Mouse (Mus musculus) cerebellum, postnatal 10 days (tissue): ENCODE results near the gene Ndufb8.

ENCODE experiments used
- DNase-seq, 2 experiments: peaks; one replicate each; pipeline ENCODE4 v3.0.0; 2021; ENCODE audit warnings: mixed read lengths in 2 of 2

Gene Ndufb8

DNA sequence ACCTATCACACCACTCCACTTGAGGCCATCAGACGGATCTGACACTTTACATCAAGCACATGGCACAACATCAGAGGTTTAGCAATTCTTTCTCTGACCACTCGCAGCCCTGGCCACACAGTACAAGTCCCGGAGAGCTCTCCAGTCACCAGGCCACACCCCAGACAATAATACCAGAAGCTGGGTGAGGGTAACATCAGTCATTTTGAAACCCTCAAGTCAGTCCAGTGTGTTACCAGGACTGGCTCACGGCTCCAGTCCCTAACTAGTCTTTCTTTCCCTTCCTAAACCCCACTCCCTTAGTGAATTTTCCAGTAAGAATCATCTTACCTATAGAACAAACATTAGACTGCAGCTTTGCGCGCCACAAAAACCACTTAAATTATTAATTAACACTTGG, 25.2 kb downstream of the Ndufb8 start:
- no peak for DNase-seq

GRCm38 (mm10) chr19:44525551-44526205, 29.6 kb downstream of the Ndufb8 start:
- DNase-seq: no peak

DNA sequence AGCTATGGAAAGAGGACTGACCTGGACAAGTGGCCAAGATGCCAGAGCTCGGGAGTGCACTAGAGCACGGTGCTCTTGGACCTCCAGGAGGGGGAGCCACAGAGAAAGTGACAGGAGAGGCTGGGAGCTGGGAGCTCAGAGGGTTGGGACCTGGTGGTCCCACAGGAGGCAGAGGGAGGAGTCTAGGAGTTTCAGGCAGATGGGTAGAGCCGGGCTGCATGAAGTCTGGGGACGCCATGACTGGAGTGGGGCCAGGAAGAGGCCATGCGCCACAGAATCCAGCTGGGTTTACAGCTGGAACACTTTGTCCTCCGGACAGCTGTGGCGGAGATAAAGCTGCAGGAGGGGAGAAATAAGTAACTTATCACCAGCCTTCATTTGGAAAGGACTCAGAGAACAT, 36.1 kb downstream of the Ndufb8 start:
- DNase-seq: peak; percentile 32 to 40

DNA sequence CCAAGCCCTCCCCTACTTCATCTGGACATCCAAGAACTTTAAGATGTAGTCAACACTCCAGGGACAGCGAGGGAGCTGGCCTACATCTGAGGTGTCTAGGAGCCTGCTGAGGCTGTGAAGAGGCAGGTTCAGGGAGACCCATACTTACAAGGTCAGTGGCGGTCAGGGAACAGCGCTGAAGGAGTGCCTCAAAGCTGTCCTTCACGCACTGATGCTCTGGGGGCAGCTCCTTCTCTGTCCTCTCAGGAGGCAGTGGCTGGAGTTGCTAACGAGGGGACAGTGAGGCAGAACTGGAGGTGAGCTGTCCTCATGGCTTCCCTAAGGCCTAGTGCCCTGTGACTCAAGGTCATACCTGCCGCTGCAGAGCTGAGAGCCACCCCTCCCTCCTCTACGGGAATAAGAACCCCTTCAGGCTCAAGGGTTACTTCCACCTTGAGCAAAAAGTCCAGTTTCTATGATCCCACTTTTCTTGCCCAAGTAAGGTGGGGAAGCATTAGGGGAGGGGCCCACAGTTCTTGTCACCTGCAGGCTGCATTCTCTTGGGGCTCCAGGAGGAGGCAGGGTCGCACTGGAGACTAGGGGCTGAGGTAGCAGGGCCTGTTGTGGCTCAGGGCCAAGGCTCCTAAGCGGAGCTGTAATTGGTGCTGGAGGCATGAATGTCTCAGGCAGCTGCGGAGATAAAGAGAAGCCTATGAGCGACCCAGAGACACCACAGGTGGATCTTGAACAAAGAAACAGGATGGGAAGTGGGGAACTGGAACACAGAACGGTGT, 37.1 kb downstream of the Ndufb8 start:
- DNase-seq: peak; percentile 31

- no peak for DNase-seq
Measured at GRCm38 (mm10) chr19:44515769-44516168, 39.5 kb downstream of the Ndufb8 start.

- peak in 1 of 2 experiments; percentile 16 for DNase-seq
Measured at GRCm38 (mm10) chr19:44514521-44515451, 40.5 kb downstream of the Ndufb8 start.

- no peak for DNase-seq
Measured at GRCm38 (mm10) chr19:44513921-44514482, 41.2 kb downstream of the Ndufb8 start.

GRCm38 (mm10) chr19:44513054-44513833, 42.0 kb downstream of the Ndufb8 start:
- no peak for DNase-seq

- no peak for DNase-seq
Measured at GRCm38 (mm10) chr19:44512601-44513000, 42.6 kb downstream of the Ndufb8 start.

DNA sequence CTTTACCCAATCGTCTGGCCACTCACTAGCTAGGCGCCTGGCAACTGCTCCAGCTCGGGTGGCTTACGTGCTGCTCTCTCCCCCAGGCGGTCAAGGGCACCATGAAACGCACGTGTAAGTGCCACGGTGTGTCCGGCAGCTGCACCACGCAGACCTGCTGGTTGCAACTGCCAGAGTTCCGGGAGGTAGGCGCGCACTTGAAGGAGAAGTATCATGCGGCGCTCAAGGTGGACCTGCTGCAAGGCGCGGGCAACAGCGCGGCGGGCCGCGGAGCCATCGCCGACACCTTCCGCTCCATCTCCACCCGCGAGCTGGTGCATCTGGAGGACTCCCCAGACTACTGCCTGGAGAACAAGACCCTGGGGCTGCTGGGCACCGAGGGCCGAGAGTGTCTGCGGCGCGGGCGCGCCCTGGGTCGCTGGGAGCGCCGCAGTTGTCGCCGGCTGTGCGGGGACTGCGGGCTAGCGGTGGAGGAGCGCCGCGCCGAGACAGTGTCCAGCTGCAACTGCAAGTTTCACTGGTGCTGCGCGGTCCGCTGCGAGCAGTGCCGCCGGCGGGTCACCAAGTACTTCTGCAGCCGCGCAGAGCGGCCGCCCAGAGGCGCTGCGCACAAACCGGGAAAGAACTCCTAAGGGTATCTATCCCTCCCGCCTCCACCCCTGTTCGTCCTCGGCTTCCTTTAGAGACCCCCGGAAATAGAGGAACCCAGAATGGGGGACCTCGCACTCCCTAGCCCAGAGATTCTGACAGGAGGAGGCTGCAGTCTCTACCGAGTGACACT, 43.6 kb downstream of the Ndufb8 start:
- peak; percentile 29 to 30 for DNase-seq

- no peak for DNase-seq
Measured at GRCm38 (mm10) chr19:44510534-44511175, 44.6 kb downstream of the Ndufb8 start.

GRCm38 (mm10) chr19:44502741-44503140, 52.5 kb downstream of the Ndufb8 start:
- DNase-seq: no peak

DNA sequence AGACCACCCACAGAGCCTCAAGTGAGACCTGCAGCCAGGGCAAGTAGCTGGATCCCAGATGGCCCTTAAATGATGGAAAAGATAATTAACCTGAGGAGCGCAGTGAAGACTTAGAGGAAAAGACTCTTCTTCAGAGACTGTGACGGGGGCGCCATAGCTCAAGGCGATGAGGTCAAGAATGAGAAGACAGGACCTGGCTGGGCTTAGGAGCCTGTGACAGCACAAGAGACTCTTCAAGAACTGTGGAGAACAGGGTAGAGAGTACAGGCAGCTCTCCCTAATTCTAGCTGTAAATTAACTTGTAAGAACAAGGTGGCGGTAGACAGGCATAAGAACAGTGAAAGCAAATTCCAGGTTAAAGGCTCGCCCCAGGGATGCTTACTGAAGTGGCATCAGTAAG, 53.3 kb downstream of the Ndufb8 start:
- no peak for DNase-seq

GRCm38 (mm10) chr19:44500240-44500639, 55.0 kb downstream of the Ndufb8 start:
- DNase-seq: no peak

- no peak for DNase-seq
Measured at GRCm38 (mm10) chr19:44498936-44499335, 56.3 kb downstream of the Ndufb8 start.
